Mouse (Mus musculus): Measurements from ENCODE around the gene Mapk8ip2.

GRCm38 (mm10) chr15:89421938-89422337, 31.8 kb upstream of the Mapk8ip2 start:
- TF ChIP-seq CTCF (conservative IDR thresholded peaks at IDR 0.05; ENCODE audit: low read length), result no peak
- TF ChIP-seq NANOG (IDR thresholded peaks at IDR 0.05; ENCODE audit: borderline replicate concordance, low read length), result no peak

All from E14TG2a.4 (cell line).